Mouse (Mus musculus): ENCODE data around the gene Hspa2.
"Not testable (repeated sequence)": the region's sequence is repeated elsewhere in the genome, so short reads cannot be mapped to it uniquely, and the experiment has no call there.

The Hspa2 gene

DNA sequence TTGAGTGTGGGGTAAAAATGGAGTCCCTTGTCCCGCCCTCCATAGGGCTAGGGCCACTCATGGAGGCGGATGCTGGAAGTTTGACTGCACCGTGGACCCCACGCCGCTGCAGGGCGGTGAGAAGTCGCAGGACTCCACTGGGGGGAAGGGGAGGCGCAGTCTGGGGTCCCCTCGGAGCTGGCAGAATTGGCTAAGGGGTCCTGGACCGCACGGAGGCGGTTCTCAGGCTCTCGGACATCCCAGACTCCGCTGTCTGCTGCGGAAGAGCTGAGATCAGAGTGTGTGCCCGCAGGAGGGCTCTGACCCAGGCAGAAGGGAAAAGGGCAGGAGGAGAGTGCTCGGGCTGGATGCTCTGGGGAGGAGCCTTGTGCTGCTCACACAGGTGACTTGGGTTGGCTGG is 31.1 kb downstream of the Hspa2 start:
- DNase-seq: peak in 1 of 2 experiments; percentile 6

GRCm38 (mm10) chr12:76435549-76435948 is 31.6 kb downstream of the Hspa2 start:
- no peak for DNase-seq

GRCm38 (mm10) chr12:76443488-76443887 is 39.5 kb downstream of the Hspa2 start:
- DNase-seq: not testable (repeated sequence)

DNA sequence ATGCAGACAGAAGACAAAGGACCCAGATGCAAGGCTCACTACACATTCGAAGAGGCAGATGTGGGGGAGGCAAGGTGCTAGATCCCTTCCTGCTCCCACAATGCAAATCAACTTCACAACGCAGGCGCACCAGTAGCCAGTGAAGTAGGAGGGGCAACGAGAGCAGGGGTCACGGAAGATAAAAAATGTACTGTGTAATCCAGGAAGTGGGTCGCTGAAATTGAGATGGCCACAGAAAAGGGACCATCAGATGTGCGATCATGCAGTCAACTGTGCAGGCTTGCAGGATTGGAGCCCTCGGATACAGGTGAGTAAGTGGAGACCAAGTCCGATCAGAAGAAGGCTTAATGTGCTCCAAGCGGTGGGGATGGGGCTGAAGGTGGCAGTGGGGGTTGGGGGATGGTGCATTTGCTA is 40.4 kb downstream of the Hspa2 start:
- no peak for DNase-seq

- no peak for DNase-seq
Measured at GRCm38 (mm10) chr12:76444862-76445261, 40.9 kb downstream of the Hspa2 start.

- DNase-seq: no peak
Measured at GRCm38 (mm10) chr12:76446201-76446600, 42.2 kb downstream of the Hspa2 start.

GRCm38 (mm10) chr12:76448127-76448526 is 44.2 kb downstream of the Hspa2 start:
- DNase-seq: no peak

- no peak for DNase-seq
Measured at GRCm38 (mm10) chr12:76452203-76452602, 48.2 kb downstream of the Hspa2 start.
